Mouse (Mus musculus) intestine, embryonic 15.5 days (tissue): ENCODE results near the gene Man1c1. TPM values are rescaled to one million over a fixed set of nuclear protein-coding genes. Genes with fewer than 3 reads are reported as not detected.
A peak's percentile ranks its signal among the peaks of the same experiment; 100 is the strongest.

Experiments
- ATAC-seq: fragments of 200-750 bp; cut with Nextera tagmentation; 2 replicates; pipeline ENCODE4 v1.8.0; 2017; ENCODE audit warnings: moderate TSS enrichment, moderate library complexity
- H3K27ac ChIP-seq: fragments of 300-500 bp; sonication (generic); 2 replicates; pipeline ENCODE4 v1.5.1; 2015; ENCODE audit warnings: mild to moderate bottlenecking, inconsistent platforms
- H3K27me3 ChIP-seq: fragments of 300-500 bp; sonication (generic); replicated peaks from 2 replicates; pipeline ENCODE4 v1.6.1; 2015; ENCODE audit warnings: inconsistent platforms
- H3K36me3 ChIP-seq: fragments of 300-500 bp; sonication (generic); 2 replicates; pipeline ENCODE4 v1.6.1; 2015; ENCODE audit warnings: inconsistent platforms
- H3K4me1 ChIP-seq: fragments of 300-500 bp; sonication (generic); replicated peaks from 2 replicates; pipeline ENCODE4 v1.6.1; 2015; ENCODE audit warnings: inconsistent platforms
- H3K4me2 ChIP-seq: fragments of 300-500 bp; sonication (generic); replicated peaks from 2 replicates; pipeline ENCODE4 v1.6.1; 2015; ENCODE audit warnings: mild to moderate bottlenecking, inconsistent platforms
- H3K4me3 ChIP-seq: fragments of 300-500 bp; sonication (generic); replicated peaks from 2 replicates; pipeline ENCODE4 v1.5.1; 2015; ENCODE audit warnings: inconsistent platforms
- H3K9ac ChIP-seq: fragments of 300-500 bp; sonication (generic); 2 replicates; pipeline ENCODE4 v1.6.1; 2015; ENCODE audit warnings: inconsistent platforms
- H3K9me3 ChIP-seq: fragments of 300-500 bp; sonication (generic); 2 replicates; pipeline ENCODE4 v1.6.1; 2016; ENCODE audit warnings: inconsistent platforms
- WGBS: fragments of 180-500 bp; shearing (Covaris S2); methylation state at CpG from one replicate; pipeline ENCODE4 v1.1.7; 2015; 5-methylcytosine and 5-hydroxymethylcytosine counted together
- polyA plus RNA-seq: library from polyadenylated mRNA; unstranded; fragments of >200 nt; fragmentation: Nextera tagmentation; extraction: Ambion mirVana; gene quantifications from 2 replicates; pipeline ENCODE4 v1.2.1, GENCODE M21; 2015

Gene Man1c1
- 3.0 TPM in 2 replicates for polyA plus RNA-seq

GRCm38 (mm10) chr4:134703835-134704546, at the start of gene Man1c1:
Man1c1 (minus strand) TSS chr4:134704290.
- peaks cover 12% of the 10 kb centered on the region for H3K27me3 ChIP-seq
- ATAC-seq = peak; percentile 97

GRCm38 (mm10) chr4:134753516-134754261, 49.6 kb upstream of the Man1c1 start:
- H3K4me2 ChIP-seq = no peak overlapping the region
- no peaks in the 10 kb centered on the region for H3K36me3 ChIP-seq
- no peaks in the 10 kb centered on the region for H3K27me3 ChIP-seq
- peak overlapping the region; percentile 23; the same call in 1 of the 2 replicates for H3K27ac ChIP-seq
- no peaks in the 10 kb centered on the region for H3K9me3 ChIP-seq
- no peak for ATAC-seq
- WGBS = 49% methylated on average over 17 of the region's 17 CpGs
- peaks cover 24% of the 10 kb centered on the region for H3K4me1 ChIP-seq
- no peak overlapping the region for H3K9ac ChIP-seq
- no peak overlapping the region for H3K4me3 ChIP-seq

More at GRCm38 (mm10) chr4:134703835-134704546, at the start of gene Man1c1:
- Histone ChIP-seq H3K9ac (peak within 1 kb of the TSS; percentile 61), H3K9me3 (no peaks in the 10 kb centered on the region), H3K36me3 (no peaks in the 10 kb centered on the region), H3K4me1 (peaks cover 27% of the 10 kb centered on the region), H3K27ac (peak within 1 kb of the TSS; percentile 25; the same call in 1 of the 2 replicates), H3K4me2 (peak within 1 kb of the TSS; percentile 100), H3K4me3 (peak within 1 kb of the TSS; percentile 66)
- under 1% methylated on average over 73 of the region's 81 CpGs for WGBS

- Histone ChIP-seq H3K27ac (no peak overlapping the region), H3K9me3 (no peaks in the 10 kb centered on the region), H3K4me2 (no peak overlapping the region), H3K4me3 (no peak overlapping the region), H3K4me1 (peaks cover 21% of the 10 kb centered on the region), H3K36me3 (0 out of 2 replicates have a peak, but pooled peaks cover 3% of the 10 kb centered on the region), H3K27me3 (no peaks in the 10 kb centered on the region), H3K9ac (no peak overlapping the region)
- ATAC-seq = no peak
- 61% methylated on average over 11 of the region's 11 CpGs for WGBS
Measured at GRCm38 (mm10) chr4:134752911-134753426, 48.9 kb upstream of the Man1c1 start.

DNA sequence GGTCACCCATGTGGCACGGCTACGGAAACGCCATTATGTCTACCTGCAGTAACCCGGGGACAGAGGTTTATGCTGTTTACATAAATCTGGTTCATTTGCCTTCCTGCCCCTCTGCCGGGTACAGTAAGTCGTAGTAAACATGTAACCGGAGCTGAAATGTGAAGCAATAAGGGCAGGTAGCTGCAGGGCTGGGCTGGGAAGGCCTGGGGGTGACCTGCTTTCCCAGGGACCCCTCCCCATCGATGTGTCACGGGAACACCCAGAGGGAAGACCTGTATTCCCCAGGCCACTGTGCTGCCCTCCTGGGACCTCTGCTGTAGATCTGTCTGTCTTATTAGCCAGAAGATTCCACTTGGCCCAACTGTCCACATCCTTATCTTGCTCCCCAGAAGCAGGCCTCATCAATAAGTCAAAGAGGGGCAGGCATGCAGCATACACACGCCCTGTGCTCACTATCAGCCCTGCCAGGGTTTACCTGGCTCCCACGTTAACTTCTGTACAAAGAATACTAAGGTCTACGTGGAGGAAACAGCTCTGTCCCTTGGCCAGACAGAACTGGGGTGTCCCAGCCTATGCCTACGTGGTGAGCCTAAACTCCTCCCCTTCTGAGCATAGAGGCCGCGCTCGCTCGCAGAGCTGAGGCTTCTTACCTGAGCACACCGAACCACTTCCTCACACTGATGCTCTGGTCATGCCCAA, 47.7 kb upstream of the Man1c1 start:
- Histone ChIP-seq H3K36me3 (peaks cover 6% of the 10 kb centered on the region; the same call in 1 of the 2 replicates), H3K4me3 (no peak overlapping the region), H3K27me3 (no peaks in the 10 kb centered on the region), H3K4me1 (peaks cover 21% of the 10 kb centered on the region), H3K4me2 (no peak overlapping the region), H3K9ac (no peak overlapping the region), H3K27ac (no peak overlapping the region), H3K9me3 (no peaks in the 10 kb centered on the region)
- ATAC-seq = peak; percentile 16; the same call in 1 of the 2 replicates
- 70% methylated on average over 18 of the region's 18 CpGs for WGBS

- Histone ChIP-seq H3K27me3 (no peaks in the 10 kb centered on the region), H3K4me2 (no peak overlapping the region), H3K4me3 (no peak overlapping the region), H3K27ac (no peak overlapping the region), H3K9me3 (no peaks in the 10 kb centered on the region), H3K4me1 (peaks cover 21% of the 10 kb centered on the region), H3K36me3 (peaks cover 11% of the 10 kb centered on the region; the same call in 1 of the 2 replicates), H3K9ac (no peak overlapping the region)
- ATAC-seq = no peak
- 85% methylated on average over 6 of the region's 6 CpGs for WGBS
Measured at GRCm38 (mm10) chr4:134750825-134751224, 46.7 kb upstream of the Man1c1 start.

- Histone ChIP-seq H3K27me3 (no peaks in the 10 kb centered on the region), H3K4me3 (no peak overlapping the region), H3K9me3 (no peaks in the 10 kb centered on the region), H3K4me1 (peaks cover 21% of the 10 kb centered on the region), H3K4me2 (no peak overlapping the region), H3K27ac (no peak overlapping the region), H3K36me3 (peaks cover 12% of the 10 kb centered on the region; the same call in 1 of the 2 replicates), H3K9ac (no peak overlapping the region)
- 45% methylated on average over 5 of the region's 5 CpGs for WGBS
- ATAC-seq = no peak
Measured at GRCm38 (mm10) chr4:134750263-134750662, 46.2 kb upstream of the Man1c1 start.

GRCm38 (mm10) chr4:134749301-134750030, 45.4 kb upstream of the Man1c1 start:
- 69% methylated on average over 21 of the region's 21 CpGs for WGBS
- Histone ChIP-seq H3K4me3 (no peak overlapping the region), H3K9me3 (no peaks in the 10 kb centered on the region), H3K27me3 (no peaks in the 10 kb centered on the region), H3K4me1 (peaks cover 18% of the 10 kb centered on the region), H3K9ac (no peak overlapping the region), H3K4me2 (no peak overlapping the region), H3K27ac (no peak overlapping the region), H3K36me3 (peaks cover 12% of the 10 kb centered on the region; the same call in 1 of the 2 replicates)
- ATAC-seq = peak; percentile 32

DNA sequence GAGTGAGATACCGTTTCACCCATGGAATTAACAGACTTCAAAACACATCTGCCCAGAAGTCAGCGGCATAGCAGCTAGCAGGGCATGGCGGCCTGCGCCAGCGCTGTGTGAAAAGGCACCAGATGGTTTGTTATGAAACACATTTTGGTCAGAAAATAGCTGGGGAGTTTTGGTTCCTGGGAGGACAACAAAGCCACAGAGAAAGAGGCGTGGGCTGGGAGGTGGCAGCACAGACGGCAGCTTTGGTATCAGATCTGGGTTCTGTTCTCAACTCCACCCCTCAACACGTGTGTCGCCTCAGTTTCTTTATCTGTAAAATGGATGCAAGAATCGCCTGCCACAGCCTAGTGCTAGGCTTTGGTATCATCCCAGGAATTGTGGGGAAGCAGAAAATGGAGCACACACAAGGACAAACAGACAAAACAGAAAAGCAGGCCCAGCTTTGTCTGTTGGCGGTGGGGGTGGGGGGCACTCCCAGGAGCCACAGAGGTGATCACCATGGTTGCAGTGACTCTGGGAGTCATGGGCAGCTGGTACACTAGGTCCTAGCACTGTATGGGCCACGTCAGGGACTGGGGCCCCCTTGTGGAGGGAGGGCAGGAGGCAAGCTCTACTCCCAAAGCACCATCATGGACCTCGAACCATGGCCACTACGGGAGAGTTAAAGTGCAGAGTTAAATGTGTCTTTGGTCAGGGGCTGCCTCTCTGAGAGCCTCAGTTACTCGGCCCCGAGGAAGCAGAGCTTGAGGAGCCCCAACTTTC, 42.0 kb upstream of the Man1c1 start:
- Histone ChIP-seq H3K36me3 (peaks cover 12% of the 10 kb centered on the region; the same call in 1 of the 2 replicates), H3K9ac (no peak overlapping the region), H3K4me2 (no peak overlapping the region), H3K9me3 (no peaks in the 10 kb centered on the region), H3K27ac (no peak overlapping the region), H3K4me1 (peaks cover 7% of the 10 kb centered on the region), H3K4me3 (no peak overlapping the region), H3K27me3 (no peaks in the 10 kb centered on the region)
- ATAC-seq = no peak
- 85% methylated on average over 16 of the region's 16 CpGs for WGBS

GRCm38 (mm10) chr4:134743881-134744633, 40.0 kb upstream of the Man1c1 start:
- WGBS = 65% methylated on average over 16 of the region's 16 CpGs

GRCm38 (mm10) chr4:134741949-134742348, 37.9 kb upstream of the Man1c1 start:
- H3K27me3 ChIP-seq = no peaks in the 10 kb centered on the region
- H3K4me2 ChIP-seq = no peak overlapping the region
- no peak for ATAC-seq
- H3K36me3 ChIP-seq = 0 out of 2 replicates have a peak, but pooled peaks cover 6% of the 10 kb centered on the region
- 73% methylated on average over 8 of the region's 8 CpGs for WGBS
- 0 out of 2 replicates have a peak, but pooled peaks cover 2% of the 10 kb centered on the region for H3K4me1 ChIP-seq
- no peak overlapping the region for H3K9ac ChIP-seq
- H3K9me3 ChIP-seq = no peaks in the 10 kb centered on the region
- H3K27ac ChIP-seq = no peak overlapping the region
- no peak overlapping the region for H3K4me3 ChIP-seq

More at GRCm38 (mm10) chr4:134743881-134744633, 40.0 kb upstream of the Man1c1 start:
- no peaks in the 10 kb centered on the region for H3K9me3 ChIP-seq
- no peak overlapping the region for H3K9ac ChIP-seq
- H3K27me3 ChIP-seq = no peaks in the 10 kb centered on the region
- no peak overlapping the region for H3K4me2 ChIP-seq
- no peak overlapping the region for H3K27ac ChIP-seq
- no peak overlapping the region for H3K4me3 ChIP-seq
- H3K4me1 ChIP-seq = 0 out of 2 replicates have a peak, but pooled peaks cover 2% of the 10 kb centered on the region
- peaks cover 12% of the 10 kb centered on the region; the same call in 1 of the 2 replicates for H3K36me3 ChIP-seq
- no peak for ATAC-seq
